Mouse (Mus musculus) lung, postnatal 25 days (tissue): Measurements from ENCODE around the gene Fgr.

Experiments
- DNase-seq: peaks from one replicate; pipeline ENCODE4 v3.0.0; 2022; ENCODE audit warnings: low spot score

The Fgr gene

GRCm38 (mm10) chr4:133016677-133017415, 43.0 kb downstream of the Fgr start:
- DNase-seq = no peak

- DNase-seq = no peak
Measured at GRCm38 (mm10) chr4:133017597-133018262, 43.8 kb downstream of the Fgr start.

DNA sequence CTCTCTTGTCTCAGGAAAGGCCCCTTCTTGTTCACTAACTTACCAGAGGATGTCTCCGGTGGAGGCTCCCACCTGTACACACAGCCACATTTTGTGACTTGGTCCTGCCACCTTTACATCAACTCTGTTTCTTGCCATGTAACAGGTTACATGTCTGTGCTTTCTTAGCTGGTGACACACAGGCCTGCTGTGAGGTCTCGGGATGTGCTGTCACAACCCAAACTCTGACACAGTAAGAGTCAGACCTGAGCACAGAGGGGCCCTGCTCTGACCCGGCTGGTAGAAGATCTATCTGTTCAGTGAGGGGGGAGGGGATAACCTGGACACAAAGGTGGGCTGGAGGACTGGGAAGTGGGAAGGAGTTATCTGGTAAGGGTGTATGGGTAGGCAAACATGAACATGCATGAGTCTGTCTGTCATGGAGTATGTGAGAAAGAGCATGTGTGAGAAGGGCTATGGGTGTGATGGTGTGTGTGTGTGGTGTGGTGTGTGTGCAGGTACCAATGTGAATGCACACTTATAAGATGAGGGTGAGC, 44.4 kb downstream of the Fgr start:
- DNase-seq = no peak

DNA sequence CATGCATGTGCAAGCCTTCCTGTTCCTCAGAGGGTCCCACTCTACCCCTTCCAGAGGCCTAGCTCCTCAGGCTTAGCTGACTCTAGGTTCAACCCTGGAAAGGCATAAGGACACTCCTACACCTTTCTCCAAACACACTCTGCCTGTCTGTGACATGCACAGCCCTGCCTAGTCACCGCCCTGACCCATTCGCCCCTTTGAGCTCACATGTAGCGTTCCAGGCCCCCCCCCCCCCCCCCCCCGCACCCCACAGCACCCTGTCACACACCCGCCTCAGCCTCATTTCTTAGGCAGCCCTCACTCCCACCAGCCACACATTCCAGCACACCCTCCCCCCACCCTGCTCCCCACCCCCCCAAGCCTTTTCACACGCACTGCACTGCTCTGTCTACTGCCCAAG, 46.8 kb downstream of the Fgr start:
- DNase-seq = no peak

- no peak for DNase-seq
Measured at GRCm38 (mm10) chr4:133021181-133021671, 47.3 kb downstream of the Fgr start.

GRCm38 (mm10) chr4:133022217-133022616, 48.3 kb downstream of the Fgr start:
- DNase-seq = no peak

- DNase-seq = no peak
Measured at GRCm38 (mm10) chr4:133022954-133023635, 49.2 kb downstream of the Fgr start.

DNA sequence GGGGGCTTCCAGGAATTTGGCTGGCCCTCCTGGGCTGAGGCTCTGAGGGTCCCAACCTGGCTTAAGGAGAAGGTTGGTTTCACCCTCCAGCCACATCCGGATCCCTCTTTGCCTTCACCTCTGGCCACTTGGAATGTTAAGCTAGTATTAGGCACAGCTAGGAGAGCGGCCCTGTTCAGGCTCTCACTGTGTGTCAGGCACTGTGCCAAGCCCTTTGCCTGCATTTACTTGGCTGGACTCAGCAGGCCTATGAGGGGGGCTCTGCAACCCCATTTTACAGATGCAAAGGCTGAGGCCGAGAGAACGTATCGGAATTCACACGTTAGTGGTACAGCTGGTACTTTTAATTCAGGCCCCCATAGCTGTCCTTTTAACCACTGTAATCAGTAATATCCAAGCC, 49.7 kb downstream of the Fgr start:
- DNase-seq = no peak

DNA sequence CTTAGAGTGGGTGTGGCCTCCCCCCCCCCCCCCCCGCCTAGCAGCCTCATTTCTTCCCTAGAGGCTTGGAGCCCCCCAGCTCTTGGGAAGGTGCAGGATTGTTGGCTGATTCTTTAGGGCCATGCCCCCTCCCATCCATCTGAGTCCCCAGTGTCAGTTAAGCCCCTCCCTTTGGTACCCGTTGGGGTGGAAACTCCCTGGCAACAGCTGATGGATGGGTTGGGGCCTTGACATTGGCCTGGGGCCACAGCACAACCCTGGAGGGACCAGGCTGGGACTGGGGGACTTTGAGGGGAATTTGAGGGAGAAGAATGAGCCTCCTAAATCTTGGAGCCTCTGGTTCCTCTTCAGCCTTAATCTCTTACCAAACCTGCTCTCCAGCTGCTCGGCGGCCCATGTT, 50.5 kb downstream of the Fgr start:
- DNase-seq = no peak

GRCm38 (mm10) chr4:133024969-133025685, 51.2 kb downstream of the Fgr start:
- DNase-seq = no peak

DNA sequence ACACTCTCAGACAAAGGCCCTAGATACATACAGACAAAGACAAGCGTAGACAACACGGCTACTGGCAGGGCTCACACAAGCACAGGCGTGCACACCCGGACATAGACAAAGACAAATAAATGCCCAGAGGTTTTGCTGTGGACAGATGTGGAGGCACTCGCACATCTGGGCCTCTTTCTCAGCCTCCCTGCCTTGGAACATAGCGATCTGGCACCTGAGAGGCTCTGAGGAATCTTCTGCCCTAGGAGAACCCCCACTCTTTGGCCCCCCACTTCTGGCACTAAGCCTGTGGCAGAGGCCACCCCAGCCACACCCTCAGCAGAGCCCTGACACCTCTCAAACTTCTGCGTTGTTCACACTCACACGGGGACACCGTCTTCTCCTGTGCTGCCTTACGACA, 52.4 kb downstream of the Fgr start:
- DNase-seq = no peak

DNA sequence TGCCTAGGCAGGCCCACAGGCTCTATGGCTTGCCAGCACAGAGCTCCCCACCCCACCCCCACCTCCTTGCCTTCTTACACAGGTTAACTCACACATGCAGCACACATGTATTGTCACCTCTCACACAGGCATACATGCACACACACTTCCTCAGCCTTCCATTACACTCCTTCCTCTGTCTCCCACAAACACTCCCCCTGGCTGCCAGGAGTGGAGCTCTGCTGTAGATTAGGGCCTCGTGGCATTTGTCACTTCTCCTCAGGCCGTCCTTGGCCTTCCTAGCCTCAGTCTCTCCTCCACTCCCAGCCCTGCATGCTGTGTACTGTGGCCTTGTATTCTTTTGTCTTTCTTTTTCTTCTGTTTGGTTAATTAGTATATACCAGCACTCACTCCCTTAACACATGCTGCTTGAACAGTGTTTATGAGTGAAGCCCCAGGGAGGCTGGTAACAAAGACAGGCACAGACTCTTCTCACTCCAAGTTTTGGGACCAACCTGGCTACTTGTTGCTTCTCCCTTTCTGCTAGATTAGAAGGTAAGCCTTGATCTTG, 53.0 kb downstream of the Fgr start:
- no peak for DNase-seq

DNA sequence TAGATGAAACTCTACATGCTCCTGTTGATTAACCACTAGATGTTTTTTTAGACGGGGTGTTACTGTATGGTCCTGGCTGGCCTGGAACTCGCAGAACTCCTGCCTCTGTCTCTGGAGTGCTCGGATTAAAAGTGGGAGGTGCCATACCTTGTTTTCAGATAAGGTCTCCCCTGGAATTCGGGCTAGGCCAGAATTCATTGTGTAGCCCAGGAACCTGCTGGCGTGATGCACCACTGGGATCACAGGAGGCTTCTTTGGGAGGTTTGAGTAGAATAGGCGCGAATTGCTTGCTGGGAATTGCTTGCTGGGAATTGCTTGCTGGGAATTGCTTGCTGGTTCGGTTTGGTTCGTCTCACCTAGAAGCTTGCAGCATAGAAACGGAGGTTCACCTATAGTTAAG, 53.8 kb downstream of the Fgr start:
- no peak for DNase-seq

GRCm38 (mm10) chr4:133028193-133028592, 54.3 kb downstream of the Fgr start:
- DNase-seq = no peak

DNA sequence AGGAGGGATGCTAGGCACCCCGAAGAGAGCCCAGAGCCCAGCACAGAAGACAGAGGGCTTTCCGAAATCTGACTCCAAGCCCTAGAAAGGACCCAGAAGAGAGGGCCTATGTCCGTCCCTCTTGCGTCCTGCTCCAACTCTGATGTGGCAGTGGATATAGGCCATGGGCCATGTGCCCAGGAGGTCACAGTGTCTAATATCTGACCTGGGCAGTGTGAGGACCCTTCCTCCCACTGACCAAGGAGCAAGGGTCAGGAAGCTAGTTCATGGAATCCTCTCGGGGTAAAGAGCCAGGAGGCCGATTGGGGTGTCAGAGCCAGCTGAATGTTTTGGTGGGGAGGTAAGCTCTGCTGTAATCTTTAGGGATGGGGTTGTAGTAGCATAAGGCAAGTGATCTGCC, 55.0 kb downstream of the Fgr start:
- no peak for DNase-seq

GRCm38 (mm10) chr4:133032410-133033095, 58.7 kb downstream of the Fgr start:
- no peak for DNase-seq

- DNase-seq = no peak
Measured at GRCm38 (mm10) chr4:133034478-133034877, 60.6 kb downstream of the Fgr start.

- no peak for DNase-seq
Measured at GRCm38 (mm10) chr4:133035446-133035845, 61.6 kb downstream of the Fgr start.

- no peak for DNase-seq
Measured at GRCm38 (mm10) chr4:133035946-133036345, 62.1 kb downstream of the Fgr start.

DNA sequence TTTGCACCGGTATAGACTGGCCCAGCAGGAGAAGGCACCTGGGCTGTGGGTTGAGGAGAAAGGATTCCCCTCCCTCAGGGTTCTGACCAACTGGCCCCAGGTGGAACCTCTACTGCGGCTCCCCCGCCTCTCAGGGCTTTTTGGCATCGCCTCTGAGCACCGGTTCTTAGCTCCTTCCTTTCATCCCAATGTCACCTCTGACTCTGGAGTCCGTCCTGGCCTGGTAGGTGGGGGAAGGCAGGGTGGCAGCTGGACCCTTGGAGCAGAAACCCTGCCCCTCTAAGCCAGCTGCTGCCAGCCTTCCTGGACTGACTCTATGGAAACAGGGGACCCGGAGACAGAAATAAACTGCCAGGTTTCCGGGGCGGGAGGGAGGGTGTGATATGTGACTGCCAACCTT, 63.4 kb downstream of the Fgr start:
- no peak for DNase-seq

- no peak for DNase-seq
Measured at GRCm38 (mm10) chr4:133037798-133038197, 63.9 kb downstream of the Fgr start.
